Mouse (Mus musculus) kidney, adult 2 months (tissue): ENCODE data around the gene Zcchc7.

Experiments
- CTCF ChIP-seq: fragments of 200-500 bp; conservative IDR thresholded peaks from 2 replicates; pipeline ENCODE4 v1.5.1; 2011; ENCODE audit warnings: low read depth, mild to moderate bottlenecking, control low read depth, low read length, moderate library complexity, mixed read lengths; ENCODE audit not compliant: insufficient read depth, insufficient read length
- POLR2A ChIP-seq: fragments of 200-500 bp; IDR thresholded peaks from one replicate; pipeline ENCODE4 v1.6.1; 2011; ENCODE audit warnings: low read depth, low read length, control low read depth

GRCm38 (mm10) chr4:44717676-44718075, 38.0 kb upstream of the Zcchc7 start:
- TF ChIP-seq CTCF (no peak), POLR2A (no peak)
